Mouse (Mus musculus): ENCODE measurements around the gene Rab3gap1.

Rab3gap1 gene

GRCm38 (mm10) chr1:127868300-127869261 lies at the start of gene Rab3gap1:
TSS of gene Rab3gap1 (plus strand) at chr1:127868773.
- peak; percentile 94 for DNase-seq

- DNase-seq: peak; percentile 49 to 57
Observed at GRCm38 (mm10) chr1:127827325-127827724, 41.2 kb upstream of the Rab3gap1 start.

GRCm38 (mm10) chr1:127830215-127830921 lies 38.2 kb upstream of the Rab3gap1 start:
- peak; percentile 23 to 24 for DNase-seq

GRCm38 (mm10) chr1:127833714-127834113 lies 34.9 kb upstream of the Rab3gap1 start:
- no peak for DNase-seq

GRCm38 (mm10) chr1:127834202-127834601 lies 34.4 kb upstream of the Rab3gap1 start:
- DNase-seq: no peak

- DNase-seq: peak in 1 of 2 experiments; percentile 3
Observed at GRCm38 (mm10) chr1:127836619-127837018, 32.0 kb upstream of the Rab3gap1 start.

- no peak for DNase-seq
Observed at GRCm38 (mm10) chr1:127838602-127839001, 30.0 kb upstream of the Rab3gap1 start.

- DNase-seq: no peak
Observed at GRCm38 (mm10) chr1:127845472-127845871, 23.1 kb upstream of the Rab3gap1 start.

GRCm38 (mm10) chr1:127850075-127850610 lies 18.4 kb upstream of the Rab3gap1 start:
- DNase-seq: no peak

GRCm38 (mm10) chr1:127854486-127855222 lies 13.9 kb upstream of the Rab3gap1 start, which contains the start of gene Map3k19:
TSS of gene Map3k19 (minus strand) at chr1:127855031.
- no peak for DNase-seq

- DNase-seq: peak; percentile 34 to 36
Observed at GRCm38 (mm10) chr1:127858945-127859648, 9.5 kb upstream of the Rab3gap1 start.

GRCm38 (mm10) chr1:127859799-127860400 lies 8.7 kb upstream of the Rab3gap1 start:
- no peak for DNase-seq

- no peak for DNase-seq
Observed at GRCm38 (mm10) chr1:127860492-127860891, 8.1 kb upstream of the Rab3gap1 start.

GRCm38 (mm10) chr1:127861900-127862299 lies 6.7 kb upstream of the Rab3gap1 start:
- no peak for DNase-seq

- DNase-seq: no peak
Observed at GRCm38 (mm10) chr1:127863806-127864205, 4.8 kb upstream of the Rab3gap1 start.

GRCm38 (mm10) chr1:127869276-127869675 lies 703 bp downstream of the Rab3gap1 start:
- no peak for DNase-seq

GRCm38 (mm10) chr1:127899401-127899800 lies 30.8 kb downstream of the Rab3gap1 start:
- no peak for DNase-seq

- DNase-seq: no peak
Observed at GRCm38 (mm10) chr1:127904774-127905385, 36.3 kb downstream of the Rab3gap1 start.

- no peak for DNase-seq
Observed at GRCm38 (mm10) chr1:127913116-127913515, 44.5 kb downstream of the Rab3gap1 start.

GRCm38 (mm10) chr1:127915316-127915715 lies 46.7 kb downstream of the Rab3gap1 start:
- DNase-seq: no peak

GRCm38 (mm10) chr1:127915802-127916201 lies 47.2 kb downstream of the Rab3gap1 start:
- no peak for DNase-seq
